Mouse (Mus musculus) cerebellum, adult 2 months (tissue): ENCODE data around the gene Hic1. TPM values are rescaled to one million over a fixed set of nuclear protein-coding genes. Genes with fewer than 3 reads are reported as not detected.

Experiments
- DNase-seq, 2 experiments: peaks; one replicate each; pipeline ENCODE4 v3.0.0; 2021
- H3K27ac ChIP-seq: fragments of 200-500 bp; 2 replicates; pipeline ENCODE4 v1.5.1; 2012; ENCODE audit warnings: low read length, control low read depth, inconsistent platforms; ENCODE audit not compliant: insufficient read depth
- H3K27me3 ChIP-seq: fragments of 200-500 bp; 2 replicates; pipeline ENCODE4 v1.6.1; 2012; ENCODE audit warnings: inconsistent platforms, mild to moderate bottlenecking, low read length, moderate library complexity; ENCODE audit not compliant: control insufficient read depth, insufficient read depth
- H3K4me1 ChIP-seq: fragments of 200-500 bp; 2 replicates; pipeline ENCODE4 v1.6.1; 2011; ENCODE audit warnings: low read length; ENCODE audit not compliant: control insufficient read depth, insufficient read depth
- H3K4me3 ChIP-seq: fragments of 200-500 bp; replicated peaks from 2 replicates; pipeline ENCODE3; 2011; ENCODE audit warnings: mild to moderate bottlenecking, low read depth, low read length, control low read depth; ENCODE audit not compliant: insufficient read depth
- CTCF ChIP-seq: fragments of 200-500 bp; IDR thresholded peaks from 2 replicates; pipeline ENCODE4 v1.5.1; 2011; ENCODE audit warnings: low read depth, mild to moderate bottlenecking, control low read depth, low read length, moderate library complexity, borderline replicate concordance; ENCODE audit not compliant: insufficient read depth
- POLR2A ChIP-seq: fragments of 200-500 bp; IDR thresholded peaks from 2 replicates; pipeline ENCODE4 v1.6.1; 2011; ENCODE audit warnings: low read length, control low read depth, borderline replicate concordance; ENCODE audit not compliant: insufficient read depth
- WGBS: fragments of 180-500 bp; shearing (Covaris S2); methylation state at CpG from one replicate; pipeline ENCODE4 v1.1.7; 2018; 5-methylcytosine and 5-hydroxymethylcytosine counted together
- polyA plus RNA-seq: library from polyadenylated mRNA; depleted of rRNA; stranded (reverse); fragments of >200 nt; gene quantifications from 2 replicates; pipeline ENCODE4 v1.2.3, GENCODE M21; 2012

Gene Hic1
- polyA plus RNA-seq, 1 experiment: 3.0 TPM

DNA sequence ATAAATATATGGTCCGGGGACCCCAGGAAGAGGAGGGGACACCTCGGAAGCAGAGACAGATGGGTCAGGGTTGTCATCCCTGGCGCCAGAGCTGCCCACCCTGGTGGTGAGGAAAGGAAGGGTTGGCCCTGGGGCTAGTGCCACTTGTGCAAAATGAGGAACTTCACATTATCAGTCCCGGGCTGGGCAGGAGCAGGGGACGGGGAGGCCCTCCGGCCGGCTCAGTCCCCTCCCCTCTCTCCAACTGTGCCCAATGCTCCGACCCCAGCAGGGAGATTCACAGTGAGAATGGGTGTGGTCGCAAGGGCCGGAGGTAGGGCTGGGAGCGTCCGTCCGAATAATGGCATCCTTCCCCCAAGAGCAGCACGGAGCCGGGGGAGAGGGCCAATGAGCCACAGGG, 4.6 kb downstream of the Hic1 start:
- no peak overlapping the region for H3K27ac ChIP-seq
- DNase-seq: no peak
- no peaks in the 10 kb centered on the region for H3K27me3 ChIP-seq
- 56% methylated on average over 15 of the region's 15 CpGs for WGBS
- H3K4me3 ChIP-seq: no peak overlapping the region
- H3K4me1 ChIP-seq: peaks cover 8% of the 10 kb centered on the region; the same call in 1 of the 2 replicates
- no peak for TF ChIP-seq POLR2A
- TF ChIP-seq CTCF: no peak

DNA sequence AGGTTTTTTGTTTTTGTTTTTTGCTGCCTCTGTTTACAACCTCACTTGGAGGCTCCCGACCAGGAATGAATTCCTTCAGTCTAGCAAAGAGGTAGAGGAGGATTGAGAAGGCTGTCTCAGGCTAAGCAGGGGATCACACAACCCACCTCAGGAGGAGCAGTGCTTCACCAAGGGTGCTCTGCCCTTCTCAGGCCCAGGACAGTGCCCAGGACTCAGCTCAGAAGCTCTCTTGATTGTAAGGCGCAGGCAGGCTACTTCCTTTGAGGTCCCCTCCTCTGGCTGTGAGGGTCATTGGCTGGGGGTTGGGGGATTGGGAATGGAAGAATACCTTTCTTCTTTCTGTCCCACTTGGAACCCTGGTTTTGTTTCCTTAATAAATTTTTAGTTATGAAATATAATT, 5.3 kb downstream of the Hic1 start:
- no peaks in the 10 kb centered on the region for H3K27me3 ChIP-seq
- DNase-seq: no peak
- H3K4me3 ChIP-seq: no peak overlapping the region
- no peak for TF ChIP-seq CTCF
- no peak for TF ChIP-seq POLR2A
- peaks cover 5% of the 10 kb centered on the region; the same call in 1 of the 2 replicates for H3K4me1 ChIP-seq
- H3K27ac ChIP-seq: no peak overlapping the region
- WGBS: 77% methylated on average over 2 of the region's 2 CpGs

GRCm38 (mm10) chr11:75163379-75163778, 5.9 kb downstream of the Hic1 start:
- Histone ChIP-seq H3K4me3 (no peak overlapping the region), H3K27ac (no peak overlapping the region), H3K27me3 (no peaks in the 10 kb centered on the region), H3K4me1 (peaks cover 5% of the 10 kb centered on the region; the same call in 1 of the 2 replicates)
- TF ChIP-seq POLR2A (no peak), CTCF (no peak)
- no peak for DNase-seq
- 91% methylated on average over 6 of the region's 6 CpGs for WGBS

GRCm38 (mm10) chr11:75162591-75163080, 6.7 kb downstream of the Hic1 start:
- WGBS: 90% methylated on average over 12 of the region's 12 CpGs
- H3K4me3 ChIP-seq: no peak overlapping the region
- no peaks in the 10 kb centered on the region for H3K27me3 ChIP-seq
- H3K27ac ChIP-seq: no peak overlapping the region
- no peak for DNase-seq
- peaks cover 5% of the 10 kb centered on the region; the same call in 1 of the 2 replicates for H3K4me1 ChIP-seq
- TF ChIP-seq CTCF: no peak

DNA sequence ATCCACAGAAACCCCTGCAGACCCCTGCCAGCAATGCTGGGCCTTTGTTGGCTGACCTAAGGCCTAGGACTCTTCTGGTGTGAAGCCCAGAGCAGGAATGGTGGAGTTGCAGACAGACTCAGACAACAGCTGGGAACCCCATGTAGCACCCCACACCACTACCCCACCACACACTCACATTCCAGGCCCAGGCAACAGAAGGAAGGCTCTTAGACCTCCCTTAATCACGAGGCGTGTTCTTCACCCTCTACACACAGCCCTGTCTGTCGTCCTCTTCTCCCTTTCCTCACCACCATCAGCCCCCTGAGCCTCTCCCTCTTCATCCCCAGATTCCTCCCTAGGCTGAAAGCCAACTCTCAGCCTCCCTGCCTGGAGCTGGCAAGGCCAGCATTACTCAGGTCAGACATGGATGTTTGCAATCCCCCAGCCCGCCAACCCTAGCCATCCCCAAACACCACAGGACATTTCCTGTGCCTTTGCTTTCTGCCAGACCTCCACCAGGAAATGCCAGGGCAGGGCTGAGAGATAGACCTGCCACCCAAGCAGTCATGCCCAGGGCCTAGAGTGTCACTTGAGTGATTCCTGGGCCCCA, 7.8 kb downstream of the Hic1 start:
- no peak for TF ChIP-seq CTCF
- TF ChIP-seq POLR2A: no peak
- no peak for DNase-seq
- H3K4me1 ChIP-seq: peaks cover 16% of the 10 kb centered on the region
- 40% methylated on average over 4 of the region's 4 CpGs for WGBS
- H3K27me3 ChIP-seq: no peaks in the 10 kb centered on the region
- H3K4me3 ChIP-seq: no peak overlapping the region
- H3K27ac ChIP-seq: no peak overlapping the region

DNA sequence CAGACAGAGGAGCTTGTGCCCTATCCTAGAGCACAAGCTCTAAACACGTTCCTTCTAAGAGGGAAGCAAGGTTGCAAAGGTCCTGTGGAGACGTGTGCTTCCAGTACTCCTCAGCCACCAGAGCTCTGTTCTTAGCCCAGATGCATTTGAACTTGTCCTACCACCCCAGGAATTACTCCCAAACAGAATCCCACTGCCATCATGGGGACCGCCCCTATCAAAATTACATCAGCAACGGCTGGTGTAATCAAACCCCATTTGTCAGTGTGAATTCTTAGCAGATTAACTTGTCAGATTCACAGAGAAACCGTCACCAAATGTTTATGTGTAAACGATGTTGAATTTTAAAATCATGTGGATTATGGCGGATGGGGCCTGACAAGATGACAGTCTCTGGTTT, 8.4 kb downstream of the Hic1 start:
- no peaks in the 10 kb centered on the region for H3K27me3 ChIP-seq
- H3K4me3 ChIP-seq: no peak overlapping the region
- DNase-seq: no peak
- H3K27ac ChIP-seq: no peak overlapping the region
- H3K4me1 ChIP-seq: peaks cover 21% of the 10 kb centered on the region
- TF ChIP-seq CTCF (no peak), POLR2A (no peak)
- WGBS: 76% methylated on average over 7 of the region's 7 CpGs

GRCm38 (mm10) chr11:75159564-75159963, 9.8 kb downstream of the Hic1 start:
- TF ChIP-seq CTCF (no peak), POLR2A (no peak)
- DNase-seq: no peak

GRCm38 (mm10) chr11:75158432-75158831, 10.9 kb downstream of the Hic1 start:
- H3K4me3 ChIP-seq: no peak overlapping the region
- WGBS: 93% methylated on average over 14 of the region's 14 CpGs
- H3K27ac ChIP-seq: no peak overlapping the region
- no peaks in the 10 kb centered on the region for H3K27me3 ChIP-seq
- no peak for DNase-seq
- H3K4me1 ChIP-seq: peaks cover 33% of the 10 kb centered on the region
- TF ChIP-seq POLR2A (no peak), CTCF (no peak)

More at GRCm38 (mm10) chr11:75159564-75159963, 9.8 kb downstream of the Hic1 start:
- Histone ChIP-seq H3K27ac (no peak overlapping the region), H3K4me3 (no peak overlapping the region), H3K4me1 (peaks cover 24% of the 10 kb centered on the region), H3K27me3 (no peaks in the 10 kb centered on the region)
- WGBS: 62% methylated on average over 2 of the region's 2 CpGs
